Mouse (Mus musculus): ENCODE results near the gene BC051019. TPM values are rescaled to one million over a fixed set of nuclear protein-coding genes. Genes with fewer than 3 reads are reported as not detected.

The BC051019 gene
- polyA plus RNA-seq, 1 experiment, result 18.2 TPM

Other genes starting within 250 kb of the BC051019 start
- gene Trim66, start 215.7 kb downstream of the BC051019 start, polyA plus RNA-seq (2012; rRNA removed), result 0.13 and 0.15 TPM in 2 replicates
- gene Rpl27a, start 204.7 kb downstream of the BC051019 start, polyA plus RNA-seq (2012; rRNA removed), result 735 and 823 TPM in 2 replicates
- 40.5 and 42.3 TPM in 2 replicates for gene St5, start 20.2 kb downstream of the BC051019 start, polyA plus RNA-seq (2012; rRNA removed)
- 27.0 and 30.8 TPM in 2 replicates for gene Akip1, start 20.2 kb downstream of the BC051019 start, polyA plus RNA-seq (2012; rRNA removed)
- 0.15 and 0.17 TPM in 2 replicates for gene Ascl3, start 7.9 kb upstream of the BC051019 start, polyA plus RNA-seq (2012; rRNA removed)
- gene Tmem9b, start 29.0 kb upstream of the BC051019 start, polyA plus RNA-seq (2012; rRNA removed), result 44.5 and 52.9 TPM in 2 replicates
- gene Nrip3, start 58.2 kb upstream of the BC051019 start, polyA plus RNA-seq (2012; rRNA removed), result 0.18 and 0.43 TPM in 2 replicates
- gene Scube2, start 141.8 kb upstream of the BC051019 start, polyA plus RNA-seq (2012; rRNA removed), result 7.4 and 16.3 TPM in 2 replicates
- gene Dennd5a, start 236.6 kb upstream of the BC051019 start, polyA plus RNA-seq (2012; rRNA removed), result 63.8 and 75.8 TPM in 2 replicates